Mouse (Mus musculus) adrenal gland, adult 8-10 months (tissue): Measurements from ENCODE around the gene Sap30. TPM values are rescaled to one million over a fixed set of nuclear protein-coding genes. Genes with fewer than 3 reads are reported as not detected.
"Not testable (repeated sequence)": the region's sequence is repeated elsewhere in the genome, so short reads cannot be mapped to it uniquely, and the experiment has no call there.

Source experiments
- DNase-seq: peaks from one replicate; pipeline ENCODE4 v3.0.0; 2022
- total RNA-seq, 4 experiments: library from RNA; stranded (reverse); gene quantifications; 2 replicates each; pipeline ENCODE4 v1.2.4; 2022

Sap30 gene
- 10 to 100 TPM; 12.0 to 16.9 (median 12.8) TPM for total RNA-seq

- DNase-seq = peak; percentile 99
Measured at GRCm38 (mm10) chr8:57487441-57488155, at the start of gene Sap30. Sap30 (minus strand) TSS chr8:57487860.

- DNase-seq = no peak
Measured at GRCm38 (mm10) chr8:57536167-57536566, 48.5 kb upstream of the Sap30 start.

- DNase-seq = no peak
Measured at GRCm38 (mm10) chr8:57534495-57534894, 46.8 kb upstream of the Sap30 start.

GRCm38 (mm10) chr8:57533106-57533505 is 45.4 kb upstream of the Sap30 start:
- no peak for DNase-seq

GRCm38 (mm10) chr8:57532223-57532622 is 44.6 kb upstream of the Sap30 start:
- DNase-seq = no peak

GRCm38 (mm10) chr8:57530666-57531349 is 43.1 kb upstream of the Sap30 start:
- DNase-seq = peak; percentile 76

GRCm38 (mm10) chr8:57530238-57530637 is 42.6 kb upstream of the Sap30 start:
- no peak for DNase-seq

- DNase-seq = no peak
Measured at GRCm38 (mm10) chr8:57528036-57528435, 40.4 kb upstream of the Sap30 start.

GRCm38 (mm10) chr8:57520186-57520786 is 32.6 kb upstream of the Sap30 start:
- no peak for DNase-seq

GRCm38 (mm10) chr8:57517723-57518122 is 30.1 kb upstream of the Sap30 start:
- DNase-seq = no peak

- not testable (repeated sequence) for DNase-seq
Measured at GRCm38 (mm10) chr8:57516685-57517084, 29.0 kb upstream of the Sap30 start.

- not testable (repeated sequence) for DNase-seq
Measured at GRCm38 (mm10) chr8:57513178-57513661, 25.6 kb upstream of the Sap30 start.

GRCm38 (mm10) chr8:57512141-57513056 is 24.7 kb upstream of the Sap30 start:
- no peak for DNase-seq

GRCm38 (mm10) chr8:57511316-57512118 is 23.9 kb upstream of the Sap30 start, which contains the start of gene Hmgb2:
Hmgb2 (plus strand) TSS chr8:57511907.
- peak; percentile 100 for DNase-seq

GRCm38 (mm10) chr8:57510791-57511315 is 23.2 kb upstream of the Sap30 start:
- DNase-seq = no peak

- DNase-seq = no peak
Measured at GRCm38 (mm10) chr8:57508657-57509056, 21.0 kb upstream of the Sap30 start.

GRCm38 (mm10) chr8:57507556-57508063 is 19.9 kb upstream of the Sap30 start:
- DNase-seq = no peak

- DNase-seq = not testable (repeated sequence)
Measured at GRCm38 (mm10) chr8:57505500-57505899, 17.8 kb upstream of the Sap30 start.

- no peak for DNase-seq
Measured at GRCm38 (mm10) chr8:57503641-57504040, 16.0 kb upstream of the Sap30 start.

- DNase-seq = no peak
Measured at GRCm38 (mm10) chr8:57498847-57499511, 11.3 kb upstream of the Sap30 start.
